Mouse (Mus musculus) left cerebral cortex, adult 11 months (tissue): ENCODE data around the gene Map7d3.

Source experiments
- DNase-seq: peaks from one replicate; pipeline ENCODE4 v3.0.0; 2022; ENCODE audit warnings: low spot score

Map7d3 gene

GRCm38 (mm10) chrX:56821765-56822603 lies at the start of gene Map7d3:
Gene Map7d3 (minus strand): TSS chrX:56822326.
- DNase-seq: no peak

DNA sequence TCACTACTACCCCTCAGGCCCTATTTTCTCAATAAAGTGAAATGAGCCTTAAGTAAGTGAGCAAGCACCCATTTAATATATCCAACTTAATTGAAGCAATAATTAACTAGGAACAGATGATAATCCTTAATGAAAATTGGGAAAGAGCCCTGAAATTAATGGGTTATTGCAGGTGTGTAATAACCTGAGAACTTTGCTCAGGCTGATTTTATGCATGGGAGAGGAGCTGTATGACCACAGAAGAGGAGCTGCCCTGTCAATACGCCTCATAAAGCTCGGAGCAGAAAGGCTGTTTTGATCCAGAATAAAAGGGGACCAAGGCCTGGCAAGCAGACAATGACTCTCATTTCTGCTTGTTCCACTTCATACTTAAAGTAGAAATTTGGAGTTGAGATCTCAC lies 47.7 kb upstream of the Map7d3 start, which contains the start of gene Adgrg4:
Adgrg4 (plus strand) TSS at position 301 of the 400 bp plus-strand sequence.
- no peak for DNase-seq

DNA sequence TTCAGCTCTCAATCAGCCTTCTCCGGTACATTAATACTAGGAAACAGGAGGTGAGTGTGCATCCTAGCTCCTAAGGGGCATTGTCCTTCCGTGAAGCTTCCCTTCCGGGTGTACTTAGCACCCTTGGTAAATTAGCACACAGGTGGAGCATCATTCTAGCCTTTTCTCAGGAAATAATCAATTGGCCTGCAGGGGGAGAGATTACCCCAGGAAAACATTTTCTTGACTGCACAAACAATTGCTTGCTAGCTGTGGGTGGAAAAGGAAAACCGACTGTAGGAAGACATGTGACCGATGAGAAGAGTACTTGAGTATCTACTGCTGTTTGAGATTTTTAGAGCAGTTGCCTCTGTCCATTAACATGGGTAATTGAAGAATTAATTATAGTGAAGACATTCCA lies 19.1 kb upstream of the Map7d3 start:
- DNase-seq: no peak

DNA sequence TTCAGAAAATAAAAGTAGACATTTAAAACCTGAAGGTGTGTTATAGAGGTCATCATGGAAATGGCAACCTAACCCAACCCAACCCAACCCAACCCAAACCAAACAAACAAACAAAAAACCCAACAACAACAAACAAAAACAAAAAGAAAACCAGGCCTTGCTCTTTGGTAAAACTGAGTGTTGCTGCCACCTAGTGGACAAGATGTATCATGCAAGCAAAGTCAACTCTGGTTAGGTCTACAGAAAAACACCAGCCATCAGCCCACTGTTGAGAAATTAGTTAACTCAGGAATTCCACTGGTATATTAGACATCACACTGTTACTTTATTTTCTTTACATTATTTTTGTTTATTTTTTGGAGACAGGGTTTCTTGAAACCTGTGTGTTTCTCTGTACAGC lies 17.2 kb upstream of the Map7d3 start:
- DNase-seq: peak; percentile 0

- no peak for DNase-seq
These were observed 13.7 kb upstream of the Map7d3 start for GRCm38 (mm10) chrX:56835842-56836241.

DNA sequence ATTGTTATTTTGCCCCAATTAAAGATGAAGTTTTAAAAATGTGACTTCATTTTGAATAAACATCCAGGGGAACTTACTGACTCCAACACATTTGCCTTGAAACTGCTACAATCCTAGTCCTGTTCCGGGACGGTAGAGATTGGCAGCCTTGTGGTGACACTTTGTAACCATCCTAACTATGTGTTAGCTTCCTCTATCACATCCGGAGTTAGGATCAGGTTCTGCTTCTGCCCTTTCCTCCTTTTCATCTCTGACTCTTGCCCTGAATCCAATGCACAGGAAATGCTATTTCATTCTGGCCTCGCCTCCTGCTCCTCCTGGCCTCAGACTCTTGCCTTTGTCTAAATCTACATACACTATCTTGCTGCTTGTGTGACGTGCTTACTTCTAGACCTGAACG lies 5.4 kb upstream of the Map7d3 start:
- DNase-seq: no peak

DNA sequence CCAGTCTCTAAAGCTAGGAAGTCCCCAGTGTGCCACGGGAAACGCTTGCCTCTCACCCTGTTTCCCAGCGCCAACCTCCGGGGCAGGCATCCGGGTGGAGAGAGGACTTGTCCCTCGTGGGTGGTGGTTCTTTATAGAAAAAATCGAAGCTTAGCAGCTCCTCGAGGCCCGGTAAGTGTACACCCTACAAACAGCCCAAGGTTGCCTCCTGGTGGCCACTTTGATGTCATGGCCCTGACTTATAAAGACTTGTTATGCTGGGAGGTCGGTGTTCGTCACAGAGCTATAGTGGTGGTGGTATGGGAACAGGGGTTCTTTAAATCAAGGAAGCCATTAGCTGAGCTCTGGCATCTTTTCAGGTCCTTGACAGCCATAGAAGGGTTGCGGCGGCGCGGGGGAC lies 30.9 kb downstream of the Map7d3 start:
- DNase-seq: peak; percentile 42

DNA sequence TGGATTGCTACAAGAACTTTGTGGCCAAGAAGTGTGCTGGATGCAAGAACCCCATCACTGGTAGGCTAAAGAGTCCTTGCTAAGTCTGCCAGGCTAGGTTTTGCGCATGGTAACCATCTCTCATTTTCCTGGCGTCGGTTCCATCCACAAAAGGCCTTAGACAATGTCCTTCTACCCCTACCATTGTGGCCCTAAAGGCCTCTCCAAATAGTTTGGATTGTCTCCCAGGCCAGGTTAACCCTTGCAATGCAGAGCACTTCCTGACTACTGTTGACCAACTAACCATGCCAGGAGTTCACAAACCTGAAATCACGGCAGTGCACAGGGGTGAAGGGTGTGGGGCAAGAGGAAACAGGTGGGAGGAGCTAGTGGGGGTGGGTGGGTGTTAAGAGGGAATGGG lies 31.5 kb downstream of the Map7d3 start:
- no peak for DNase-seq

DNA sequence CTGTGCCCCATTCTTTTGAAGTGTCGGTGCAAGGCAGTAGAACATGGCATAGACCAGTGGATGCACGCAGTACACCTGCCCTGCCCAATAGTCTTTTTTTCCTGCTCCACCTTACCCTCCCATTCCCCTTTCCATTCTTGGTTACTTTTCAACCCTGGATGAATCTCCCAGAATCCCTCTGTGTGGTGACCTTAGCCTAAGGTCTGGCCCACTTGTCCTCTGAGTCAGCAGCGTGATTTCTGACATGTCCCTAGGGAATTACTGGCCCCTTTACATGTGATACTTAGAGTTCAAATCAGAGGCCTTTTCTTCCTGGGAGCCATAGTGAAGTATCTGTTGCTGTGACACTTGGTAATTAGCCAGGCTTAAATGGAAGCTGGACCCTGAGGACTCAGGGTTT lies 34.6 kb downstream of the Map7d3 start:
- no peak for DNase-seq

- DNase-seq: no peak
These were observed 35.7 kb downstream of the Map7d3 start for GRCm38 (mm10) chrX:56786281-56787061.

DNA sequence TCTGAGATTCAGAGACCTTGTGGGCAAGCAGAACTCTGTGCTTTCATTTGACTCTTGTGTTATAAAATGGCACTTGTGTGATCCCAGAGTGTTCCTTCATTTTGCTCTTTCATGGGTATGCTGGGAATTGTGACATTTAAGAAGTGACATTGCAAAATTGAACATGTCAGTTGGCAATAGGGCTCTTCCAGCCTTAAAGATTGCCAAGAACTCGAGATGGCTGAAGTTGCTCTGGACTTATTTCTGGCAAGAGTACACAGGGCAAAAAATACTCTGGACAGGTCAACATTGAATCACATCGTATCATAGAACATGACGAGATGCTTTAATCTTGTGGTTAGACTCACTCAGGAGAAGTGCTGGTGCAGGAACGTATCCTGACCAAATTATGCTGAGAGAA lies 48.8 kb downstream of the Map7d3 start:
- DNase-seq: no peak

DNA sequence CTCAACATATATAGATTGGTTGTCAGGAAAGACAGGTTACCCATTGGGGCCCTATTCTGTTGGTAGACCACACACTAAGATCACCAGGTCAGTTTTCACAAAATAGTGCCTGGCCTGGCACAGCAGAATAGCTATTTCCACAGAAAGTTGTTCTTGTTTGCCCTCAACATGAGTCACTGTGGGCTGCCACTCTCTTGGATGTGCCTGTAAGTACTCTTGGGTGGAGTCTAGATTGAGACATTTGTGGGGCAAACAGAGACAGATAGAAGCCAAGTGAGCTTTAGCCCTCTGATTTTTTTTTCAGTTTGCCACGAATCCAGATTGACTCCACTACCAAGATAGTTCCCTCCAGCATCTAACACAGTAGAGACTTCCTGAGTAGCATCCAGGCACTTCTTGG lies 50.4 kb downstream of the Map7d3 start:
- no peak for DNase-seq

DNA sequence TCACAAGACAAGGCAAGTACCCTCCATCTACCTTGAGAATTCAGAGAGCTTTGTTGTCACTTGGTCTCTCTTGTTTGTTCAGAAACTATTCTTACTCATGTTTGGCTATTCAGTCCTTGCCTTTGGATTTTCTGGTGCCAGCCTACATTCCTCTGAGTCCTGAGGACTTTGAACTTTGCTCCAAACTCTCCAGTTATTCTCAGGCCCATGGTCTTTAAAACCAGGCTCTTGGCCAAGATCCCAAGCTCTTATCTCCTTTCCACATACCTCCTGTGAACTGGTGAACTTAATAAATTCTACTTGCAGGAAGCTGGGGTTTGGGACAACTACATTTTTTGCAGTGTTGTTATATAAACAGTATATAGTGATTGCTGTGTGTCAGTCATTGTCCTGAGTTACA lies 52.3 kb downstream of the Map7d3 start:
- no peak for DNase-seq

- DNase-seq: no peak
These were observed 61.8 kb downstream of the Map7d3 start for GRCm38 (mm10) chrX:56760257-56760760.

- peak; percentile 6 for DNase-seq
These were observed 65.8 kb downstream of the Map7d3 start for GRCm38 (mm10) chrX:56756352-56756751.

DNA sequence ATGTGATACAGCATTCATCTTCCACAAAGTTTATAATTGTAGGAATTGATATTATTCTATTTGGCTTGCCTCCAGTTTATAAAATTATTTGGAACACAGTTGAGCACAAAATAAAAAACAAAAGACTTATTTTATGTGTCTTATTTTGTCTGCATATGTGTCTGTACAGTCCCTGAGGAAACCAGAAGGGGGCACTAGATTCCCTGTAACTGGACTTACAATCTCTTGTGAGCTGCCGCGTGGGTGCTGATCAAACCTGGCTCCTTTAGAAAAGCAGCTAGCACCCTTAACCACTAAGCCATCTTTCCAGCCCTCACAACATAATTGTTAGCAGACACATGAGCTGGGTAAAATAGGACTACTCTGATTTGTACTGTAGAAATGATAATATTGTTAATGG lies 66.5 kb downstream of the Map7d3 start:
- no peak for DNase-seq

GRCm38 (mm10) chrX:56753317-56754289 lies 68.5 kb downstream of the Map7d3 start:
- DNase-seq: no peak

DNA sequence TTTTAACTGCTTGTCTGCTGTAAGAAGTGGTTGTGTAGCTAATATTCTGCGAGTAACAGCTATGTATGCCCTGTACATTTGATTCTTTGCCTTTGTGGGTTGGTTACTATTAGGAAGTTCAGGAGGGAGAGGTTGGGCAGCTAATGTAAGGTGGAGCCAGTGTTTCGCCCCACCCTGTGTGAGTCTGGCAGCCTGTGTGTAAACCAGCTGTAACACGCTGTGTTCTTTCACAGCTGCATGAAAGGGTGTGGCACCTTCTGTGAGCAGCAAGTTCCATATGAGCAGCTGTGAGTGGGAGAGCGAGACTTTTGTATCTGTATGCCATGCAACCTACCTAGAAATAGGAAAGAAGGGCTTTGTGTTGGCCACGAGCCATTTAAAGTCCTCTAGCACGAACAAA lies 70.0 kb downstream of the Map7d3 start:
- no peak for DNase-seq

DNA sequence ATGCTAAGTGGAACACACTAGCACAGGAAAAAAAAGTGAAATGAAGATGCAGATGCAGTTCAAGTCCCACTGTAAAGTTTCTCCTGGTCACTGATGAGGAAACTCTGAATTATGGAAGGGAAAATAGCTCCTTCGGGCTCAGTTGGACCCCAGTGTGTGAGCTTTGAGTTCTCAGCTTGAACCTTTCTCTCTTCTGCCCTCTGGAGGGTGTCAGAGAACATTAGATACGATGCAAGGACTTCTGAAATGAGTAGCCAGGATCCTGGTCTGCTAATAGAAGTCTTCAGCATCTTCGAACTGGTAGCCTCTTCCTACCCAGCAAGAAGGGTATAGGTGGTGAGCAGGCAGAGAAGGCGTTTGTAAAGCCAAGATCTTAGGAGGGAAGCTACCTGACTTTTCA lies 70.6 kb downstream of the Map7d3 start:
- DNase-seq: no peak
